Mouse (Mus musculus) bone marrow macrophage, adult 2 months (primary cell): Measurements from ENCODE around the gene Enpp7.

Experiments
- CTCF ChIP-seq: IDR thresholded peaks from 2 replicates; pipeline ENCODE4 v1.5.1; 2012; ENCODE audit warnings: low read depth, mild to moderate bottlenecking, low read length, moderate library complexity
- POLR2A ChIP-seq: IDR thresholded peaks from 2 replicates; pipeline ENCODE4 v1.6.1; 2012; ENCODE audit warnings: mild to moderate bottlenecking, low read depth, low read length, borderline replicate concordance

- TF ChIP-seq CTCF (no peak), POLR2A (no peak)
These were observed 5.3 kb upstream of the Enpp7 start for GRCm38 (mm10) chr11:118982593-118983113.
